Mouse (Mus musculus): ENCODE results near the gene Gm20695. TPM values are rescaled to one million over a fixed set of nuclear protein-coding genes. Genes with fewer than 3 reads are reported as not detected.

The Gm20695 gene
- not detected in 2 replicates for polyA plus RNA-seq (2012; ENCODE audit: low replicate concordance)

DNA sequence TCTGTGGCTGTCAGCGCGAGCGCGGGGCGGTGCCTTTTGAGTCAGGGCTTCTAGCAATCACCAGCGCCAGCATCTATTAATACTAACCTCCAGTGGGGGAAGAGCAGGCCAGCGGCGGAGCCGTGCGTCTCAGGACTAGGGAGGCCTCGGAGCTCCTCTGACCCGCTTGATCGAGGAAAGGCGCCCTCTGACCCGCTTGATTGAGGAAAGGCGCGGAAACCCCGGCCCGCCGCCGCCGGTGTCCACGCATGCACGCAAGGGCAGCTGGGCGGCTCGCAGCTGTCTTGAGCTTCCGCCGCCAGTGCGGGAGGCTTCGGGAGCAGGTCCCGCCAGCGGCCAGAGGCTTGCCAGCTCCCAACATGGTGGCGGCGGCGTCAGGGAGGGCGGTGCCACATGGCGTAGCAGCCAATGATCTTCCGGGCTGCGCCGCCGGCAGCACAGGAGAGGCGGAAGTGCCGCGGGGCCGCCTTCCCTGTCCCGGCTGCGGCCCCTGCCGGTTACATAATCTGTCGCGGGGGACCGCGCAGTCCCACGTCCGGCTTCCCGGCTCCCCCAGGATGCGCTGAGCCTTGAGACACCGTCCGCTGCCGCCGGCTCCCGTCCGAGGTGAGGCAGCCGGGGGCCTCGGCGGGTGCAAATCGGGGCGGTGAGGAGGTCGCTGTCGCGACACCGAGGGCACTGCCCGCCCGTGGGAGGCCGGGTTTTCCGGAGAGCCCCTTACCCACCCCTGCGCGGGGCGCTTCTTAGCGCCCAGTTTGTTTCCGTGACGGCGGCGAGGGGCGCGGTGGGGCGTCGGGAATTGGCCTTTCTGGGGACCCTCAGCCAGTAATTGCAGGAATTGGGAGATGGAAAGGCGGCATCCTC is at the start of gene Gm20695, which contains the start of gene Zfp597:
TSS of gene Gm20695 (plus strand) at position 448 of the 864 bp plus-strand sequence.
TSS of gene Zfp597 (minus strand) at position 361 of the 864 bp plus-strand sequence.

GRCm38 (mm10) chr16:3846711-3847518 is 37.5 kb upstream of the Gm20695 start, which contains the start of gene Zfp174:
Gene Zfp174 (plus strand): TSS chr16:3847268.

GRCm38 (mm10) chr16:3872216-3873047 is 12.0 kb upstream of the Gm20695 start, which contains the start of gene Naa60:
Gene Naa60 (plus strand): TSS chr16:3872375.

DNA sequence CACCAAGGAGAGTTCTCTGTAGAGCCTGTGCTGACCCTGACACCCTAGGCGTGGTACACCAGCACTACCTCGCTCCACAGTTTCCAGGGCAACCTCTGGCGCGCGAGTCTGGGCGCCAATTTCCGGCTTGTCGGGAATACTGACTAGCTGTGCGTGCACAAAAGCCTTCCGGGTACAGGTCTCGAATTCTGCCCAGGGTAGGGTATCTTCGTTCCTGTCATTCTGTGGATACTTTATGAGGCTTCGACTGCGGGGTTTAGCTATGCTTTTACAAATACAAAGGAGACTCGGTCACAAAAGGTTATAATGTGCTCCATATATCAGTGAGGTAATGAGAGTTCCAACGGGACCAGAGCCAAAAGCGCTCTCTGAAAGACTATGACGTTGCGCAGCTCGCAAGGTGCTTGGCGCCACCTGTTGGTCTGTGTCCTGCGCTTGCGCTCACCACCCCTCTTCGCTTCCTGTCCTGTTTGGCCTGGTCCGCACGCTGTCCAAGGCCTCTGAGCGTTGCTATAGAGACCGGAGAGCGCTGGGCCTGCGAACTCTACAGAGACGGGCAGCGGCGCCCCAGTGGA is 24.2 kb downstream of the Gm20695 start, which contains the start of the genes 1700037C18Rik and Cluap1:
TSS of gene 1700037C18Rik (minus strand) at position 153 of the 575 bp plus-strand sequence.
TSS of gene Cluap1 (plus strand) at position 265 of the 575 bp plus-strand sequence.

Other genes starting within 250 kb of the Gm20695 start
- 0.50 and 0.65 TPM in 2 replicates for gene Mefv, start 166.6 kb upstream of the Gm20695 start, polyA plus RNA-seq (2012; ENCODE audit: low replicate concordance)
- gene Zfp263, start 140.6 kb upstream of the Gm20695 start, polyA plus RNA-seq (2012; ENCODE audit: low replicate concordance), result 17.2 and 22.9 TPM in 2 replicates
- gene Olfr15, start 53.8 kb upstream of the Gm20695 start, polyA plus RNA-seq (2012; ENCODE audit: low replicate concordance), result 0.02 TPM in 1 of 2 replicates, not detected in the other
- gene Zfp174, start 37.4 kb upstream of the Gm20695 start, polyA plus RNA-seq (2012; ENCODE audit: low replicate concordance), result 0.16 and 0.18 TPM in 2 replicates
- gene Naa60, start 12.3 kb upstream of the Gm20695 start, polyA plus RNA-seq (2012; ENCODE audit: low replicate concordance), result 21.8 and 50.6 TPM in 2 replicates
- 5.6 and 6.4 TPM in 2 replicates for gene Zfp597, start 87 bp upstream of the Gm20695 start, polyA plus RNA-seq (2012; ENCODE audit: low replicate concordance)
- 23.8 and 28.9 TPM in 2 replicates for gene 1700037C18Rik, start 24.0 kb downstream of the Gm20695 start, polyA plus RNA-seq (2012; ENCODE audit: low replicate concordance)
- 14.0 and 40.7 TPM in 2 replicates for gene Cluap1, start 24.2 kb downstream of the Gm20695 start, polyA plus RNA-seq (2012; ENCODE audit: low replicate concordance)
- 0.25 and 0.74 TPM in 2 replicates for gene Nlrc3, start 92.0 kb downstream of the Gm20695 start, polyA plus RNA-seq (2012; ENCODE audit: low replicate concordance)
- 16.2 and 40.7 TPM in 2 replicates for gene Slx4, start 119.1 kb downstream of the Gm20695 start, polyA plus RNA-seq (2012; ENCODE audit: low replicate concordance)
- gene Dnase1, start 152.3 kb downstream of the Gm20695 start, polyA plus RNA-seq (2012; ENCODE audit: low replicate concordance), result not detected in 2 replicates
- gene Trap1, start 193.2 kb downstream of the Gm20695 start, polyA plus RNA-seq (2012; ENCODE audit: low replicate concordance), result 228 and 241 TPM in 2 replicates

Measured in leukemia stem cell, adult 10-12 weeks (primary cell).